Mouse (Mus musculus) bone marrow macrophage, adult 2 months (primary cell): ENCODE data around the gene Ugt1a6b. TPM values are rescaled to one million over a fixed set of nuclear protein-coding genes. Genes with fewer than 3 reads are reported as not detected.
A peak's percentile ranks its signal among the peaks of the same experiment; 100 is the strongest.
"Not testable (repeated sequence)": the region's sequence is repeated elsewhere in the genome, so short reads cannot be mapped to it uniquely, and the experiment has no call there.

Experiments used
- H3K27ac ChIP-seq: 2 replicates; pipeline ENCODE4 v1.5.1; 2012; ENCODE audit warnings: low read depth, low read length; ENCODE audit not compliant: insufficient read depth
- H3K4me1 ChIP-seq: 2 replicates; pipeline ENCODE4 v1.6.1; 2012; ENCODE audit warnings: low read length; ENCODE audit not compliant: control insufficient read depth, insufficient read depth
- H3K4me3 ChIP-seq: 2 replicates; pipeline ENCODE4 v1.5.1; 2012; ENCODE audit warnings: mild to moderate bottlenecking, low read length, moderate library complexity; ENCODE audit not compliant: insufficient read depth
- CTCF ChIP-seq: IDR thresholded peaks from 2 replicates; pipeline ENCODE4 v1.5.1; 2012; ENCODE audit warnings: low read depth, mild to moderate bottlenecking, low read length, moderate library complexity
- POLR2A ChIP-seq: IDR thresholded peaks from 2 replicates; pipeline ENCODE4 v1.6.1; 2012; ENCODE audit warnings: mild to moderate bottlenecking, low read depth, low read length, borderline replicate concordance
- polyA plus RNA-seq: library from polyadenylated mRNA; stranded (reverse); fragments of >200 nt; gene quantifications from 2 replicates; pipeline ENCODE4 v1.2.4, GENCODE M21; 2012; ENCODE audit not compliant: missing spikeins, insufficient read depth, insufficient read length

Ugt1a6b gene
- polyA plus RNA-seq, 1 experiment, result 23.8 TPM

DNA sequence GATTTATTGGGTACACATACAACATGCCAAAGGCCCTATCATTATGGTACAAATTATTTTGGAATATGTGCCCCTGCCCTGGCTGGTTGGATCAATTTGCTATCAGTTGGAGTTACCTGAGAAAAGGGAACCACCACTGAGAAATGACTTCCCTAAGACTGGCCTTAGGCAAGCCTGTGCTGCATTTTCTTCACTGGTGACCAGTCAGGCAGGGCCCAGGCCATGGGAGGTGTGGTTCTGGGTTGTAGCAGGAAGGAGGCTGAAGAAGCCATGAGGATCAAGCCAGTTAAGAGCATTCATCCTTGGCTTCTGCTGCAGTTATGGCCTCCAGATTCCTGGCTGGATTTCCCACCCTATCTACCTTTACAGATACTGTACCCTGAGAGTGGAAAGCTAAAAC lies 10.7 kb upstream of the Ugt1a6b start:
- Histone ChIP-seq H3K27ac (peak overlapping the region; percentile 19; the same call in 1 of the 2 replicates), H3K4me3 (no peak overlapping the region), H3K4me1 (peaks cover 11% of the 10 kb centered on the region)
- no peak for TF ChIP-seq POLR2A
- TF ChIP-seq CTCF, result no peak

- peak overlapping the region; percentile 99 for H3K27ac ChIP-seq
- H3K4me1 ChIP-seq, result peaks cover 13% of the 10 kb centered on the region
- H3K4me3 ChIP-seq, result peak overlapping the region; percentile 83
These were observed 8.8 kb upstream of the Ugt1a6b start for GRCm38 (mm10) chr1:88094270-88094676.

DNA sequence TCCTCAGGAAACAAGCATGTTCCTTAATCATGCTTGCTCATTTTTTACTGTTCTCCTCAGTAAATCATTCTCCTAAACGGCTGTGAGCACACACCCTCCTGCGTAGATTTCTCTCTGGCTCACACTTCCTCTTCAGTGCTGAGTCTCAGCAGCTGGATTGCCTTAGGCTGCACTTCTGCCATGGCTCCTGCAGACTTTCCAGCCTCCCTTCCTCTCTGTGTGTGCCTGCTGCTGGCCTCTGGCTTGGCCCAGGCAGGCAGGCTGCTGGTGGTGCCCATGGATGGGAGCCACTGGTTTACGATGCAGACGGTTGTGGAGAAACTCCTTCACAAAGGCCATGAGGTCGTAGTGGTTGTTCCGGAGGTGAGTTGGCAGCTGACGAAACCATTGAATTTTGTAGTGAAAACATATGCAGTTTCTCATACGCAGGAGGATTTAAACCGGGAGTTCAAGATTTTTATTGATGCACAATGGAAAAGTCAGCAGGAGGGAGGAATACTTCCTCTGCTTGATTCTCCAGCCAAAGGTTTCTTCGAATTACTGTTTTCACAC lies 8.0 kb upstream of the Ugt1a6b start, which contains the start of gene Ugt1a7c:
Gene Ugt1a7c (plus strand): TSS at position 122 of the 552 bp plus-strand sequence.
- TF ChIP-seq CTCF (no peak), POLR2A (0 out of 2 replicates have a peak, but pooled peaks have one; percentile 35)
- peaks cover 19% of the 10 kb centered on the region for H3K4me1 ChIP-seq
- H3K27ac ChIP-seq, result peak within 1 kb of the TSS; percentile 99
- peak within 1 kb of the TSS; percentile 83 for H3K4me3 ChIP-seq

DNA sequence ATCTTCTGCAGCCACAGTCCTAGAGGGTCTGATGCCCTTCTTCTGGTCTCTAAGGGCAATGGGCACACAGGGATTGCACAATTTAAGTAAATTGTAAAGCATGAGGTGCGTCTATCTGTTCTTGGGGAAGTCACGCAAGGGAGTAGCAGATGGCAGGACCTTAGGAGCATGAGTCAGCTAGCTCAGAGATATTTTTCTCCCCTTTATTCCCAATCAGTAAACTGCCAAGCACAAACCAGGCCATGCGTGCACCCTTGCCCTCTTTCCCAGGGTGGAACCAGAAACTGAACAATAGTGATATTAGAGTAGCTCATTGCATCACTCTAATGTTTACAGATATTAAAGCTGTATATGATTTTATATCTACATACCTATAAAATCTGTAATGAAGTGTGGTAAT lies 4.5 kb upstream of the Ugt1a6b start:
- Histone ChIP-seq H3K4me1 (peaks cover 31% of the 10 kb centered on the region), H3K4me3 (peak overlapping the region; percentile 1; the same call in 1 of the 2 replicates), H3K27ac (peak overlapping the region; percentile 36; the same call in 1 of the 2 replicates)

- H3K4me3 ChIP-seq, result not testable (repeated sequence)
- H3K4me1 ChIP-seq, result peaks cover 41% of the 10 kb centered on the region
- peak overlapping the region; percentile 30; the same call in 1 of the 2 replicates for H3K27ac ChIP-seq
These were observed 3.4 kb upstream of the Ugt1a6b start for GRCm38 (mm10) chr1:88099691-88100090.

DNA sequence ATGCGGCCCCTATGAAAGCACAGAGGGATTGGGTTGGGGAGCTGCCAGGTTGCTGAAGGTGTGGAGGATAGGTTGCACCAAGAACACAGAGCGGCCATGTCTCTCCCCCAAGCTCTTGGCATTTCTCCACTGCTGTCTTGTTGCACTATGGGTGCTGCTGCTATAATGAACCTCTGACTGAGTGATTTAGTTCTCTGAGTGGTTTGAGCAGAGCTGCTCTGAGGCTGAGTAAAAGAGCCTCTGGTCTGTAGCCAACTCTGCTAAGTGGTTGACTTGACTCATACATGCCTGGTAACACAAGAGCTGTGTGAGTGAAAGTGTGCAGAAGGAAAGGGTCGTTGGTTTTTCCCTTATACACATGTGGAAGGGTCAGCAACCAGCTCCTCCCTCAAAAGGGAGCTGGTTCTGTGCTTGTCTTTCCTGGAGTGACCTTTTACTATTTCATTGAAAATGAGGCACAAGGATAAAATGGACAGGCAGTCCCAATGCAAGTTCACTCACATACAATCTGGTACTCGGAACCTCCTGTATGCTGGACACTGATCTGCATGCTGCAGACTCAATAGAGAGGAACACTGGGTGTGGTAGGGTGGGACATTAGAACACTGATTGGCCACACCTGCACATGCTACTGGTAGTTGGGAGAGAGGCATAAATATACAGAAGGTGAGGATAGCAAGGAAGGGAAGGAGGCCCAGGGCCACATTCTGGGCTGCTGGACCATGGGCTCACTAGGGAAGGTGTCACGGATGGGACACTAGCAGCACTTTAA lies 831 bp downstream of the Ugt1a6b start:
- not testable (repeated sequence) for H3K4me3 ChIP-seq
- Histone ChIP-seq H3K4me1 (peaks cover 58% of the 10 kb centered on the region), H3K27ac (peak overlapping the region; percentile 22)

DNA sequence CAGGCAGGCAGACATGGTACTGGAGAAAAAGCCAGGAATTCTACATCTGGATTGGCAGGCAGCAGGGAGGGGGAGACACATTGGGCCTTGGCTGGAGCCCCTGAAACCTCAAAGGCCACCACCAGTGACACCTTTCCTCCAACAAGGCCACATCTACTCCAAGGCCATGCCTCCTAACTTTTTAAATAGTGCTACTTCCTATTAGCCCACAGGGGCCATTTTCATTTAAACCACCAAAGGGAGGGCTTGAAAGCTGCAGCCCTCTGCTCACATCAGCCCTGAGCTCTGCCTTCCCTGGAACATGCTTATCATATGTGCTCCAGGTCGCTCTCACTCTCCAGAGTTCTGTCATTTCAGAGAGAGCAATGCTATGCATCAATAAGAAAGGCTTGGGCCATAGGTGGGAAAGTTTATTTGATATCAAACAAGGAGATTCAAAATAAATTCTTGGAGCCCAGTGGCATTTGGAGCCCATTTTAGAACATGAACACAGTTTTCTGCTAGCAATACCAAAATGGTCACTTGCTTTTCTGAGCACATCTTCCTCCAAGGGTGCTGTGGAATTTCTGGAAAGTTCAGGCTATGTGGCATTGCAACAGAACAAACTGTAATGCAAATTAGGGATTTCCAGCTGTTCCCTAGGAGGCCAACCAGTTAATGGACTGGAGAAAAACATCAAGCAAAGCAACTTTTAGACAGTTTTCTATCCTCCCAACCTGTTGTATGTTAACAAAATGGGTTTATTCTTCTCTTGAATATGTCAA lies 1.8 kb downstream of the Ugt1a6b start:
- H3K4me3 ChIP-seq, result no peak overlapping the region
- H3K27ac ChIP-seq, result peak overlapping the region; percentile 4
- no peak for TF ChIP-seq POLR2A
- TF ChIP-seq CTCF, result no peak
- peaks cover 56% of the 10 kb centered on the region for H3K4me1 ChIP-seq

DNA sequence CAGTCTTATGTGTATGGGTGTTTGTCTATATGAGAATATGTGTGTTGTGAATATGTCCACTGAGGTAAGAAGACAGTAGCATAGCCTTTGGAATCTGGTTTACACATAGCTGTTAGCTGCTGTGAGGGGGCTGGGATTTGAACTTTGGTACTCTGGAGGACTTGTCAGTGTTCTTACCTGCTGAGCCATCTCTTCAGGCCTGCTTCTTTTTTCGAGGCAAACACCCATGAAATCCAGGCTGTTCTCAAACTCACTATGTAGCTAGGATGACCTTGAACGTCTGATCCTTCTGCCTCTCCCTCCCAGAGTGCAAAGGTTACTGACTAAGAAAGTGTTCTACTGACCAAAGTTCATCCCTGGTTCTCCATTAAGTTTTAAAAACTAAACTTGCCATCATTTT lies 2.6 kb downstream of the Ugt1a6b start:
- Histone ChIP-seq H3K27ac (no peak overlapping the region), H3K4me1 (peaks cover 52% of the 10 kb centered on the region), H3K4me3 (no peak overlapping the region)
- TF ChIP-seq POLR2A (no peak), CTCF (no peak)

GRCm38 (mm10) chr1:88109027-88109557 lies 6.0 kb downstream of the Ugt1a6b start:
- not testable (repeated sequence) for H3K4me3 ChIP-seq, H3K27ac ChIP-seq

DNA sequence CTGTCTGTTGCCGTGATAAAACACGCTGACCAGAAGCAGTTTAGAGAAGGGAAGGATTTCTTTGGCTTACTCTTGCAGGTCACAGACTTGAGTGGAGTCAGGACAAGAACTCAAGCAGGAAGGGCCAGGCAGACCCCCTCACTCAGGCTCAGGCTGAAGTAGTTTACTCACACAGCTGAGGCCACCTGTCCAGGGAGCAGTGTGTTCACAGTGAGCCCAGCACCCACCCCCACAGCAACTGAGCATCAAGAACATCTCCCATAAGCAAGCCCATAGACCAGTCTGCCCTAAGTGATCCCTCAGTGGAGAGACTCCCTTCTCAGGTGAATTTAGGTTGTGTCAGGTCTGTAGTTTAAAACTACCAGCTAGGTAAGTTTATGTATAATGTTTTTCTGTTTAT lies 6.6 kb downstream of the Ugt1a6b start:
- not testable (repeated sequence) for H3K27ac ChIP-seq, H3K4me3 ChIP-seq
- peaks cover 29% of the 10 kb centered on the region for H3K4me1 ChIP-seq

More at GRCm38 (mm10) chr1:88109027-88109557, 6.0 kb downstream of the Ugt1a6b start:
- peaks cover 33% of the 10 kb centered on the region for H3K4me1 ChIP-seq

- not testable (repeated sequence) for H3K27ac ChIP-seq, H3K4me3 ChIP-seq
- peaks cover 11% of the 10 kb centered on the region for H3K4me1 ChIP-seq
These were observed 9.7 kb downstream of the Ugt1a6b start for GRCm38 (mm10) chr1:88112769-88113168.

DNA sequence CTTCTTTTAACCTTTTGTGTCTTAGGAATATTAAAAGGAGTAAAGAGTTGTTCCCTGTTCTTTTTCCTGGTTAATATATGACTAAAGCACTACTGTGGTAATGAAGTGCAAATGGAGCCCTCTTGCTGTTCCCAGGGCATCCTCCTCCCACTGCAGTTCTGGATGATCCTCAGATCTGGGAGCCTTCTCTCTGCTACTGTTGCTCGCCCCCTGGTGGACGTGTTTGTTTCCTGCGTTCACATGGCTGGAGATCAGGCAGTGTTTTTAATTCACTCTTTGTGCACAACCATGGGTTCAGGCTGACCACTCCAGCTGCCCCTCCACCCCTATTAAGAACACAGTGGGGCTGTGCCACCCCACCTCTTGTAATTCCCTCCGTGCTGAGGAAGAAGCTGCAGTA lies 17.5 kb downstream of the Ugt1a6b start:
- not testable (repeated sequence) for H3K27ac ChIP-seq, H3K4me3 ChIP-seq

DNA sequence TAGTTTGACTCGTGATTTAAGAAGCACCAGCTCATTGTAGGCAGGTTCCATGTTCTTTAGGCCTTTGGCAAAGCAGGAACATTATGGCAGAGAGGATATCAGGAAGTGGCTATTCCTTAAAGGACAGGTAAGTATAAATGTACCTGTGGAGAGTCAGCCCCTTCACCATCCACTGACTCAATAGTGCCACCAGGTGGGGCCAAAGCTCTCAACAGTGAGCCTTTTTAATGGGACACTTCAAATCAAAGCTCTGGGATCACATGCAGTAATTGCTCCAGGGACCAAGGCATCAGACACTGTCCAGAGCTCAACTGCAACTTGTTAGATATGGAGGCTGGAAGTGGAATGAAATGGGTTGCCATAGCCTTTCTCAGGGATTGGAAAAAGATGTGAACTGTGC lies 18.5 kb downstream of the Ugt1a6b start:
- H3K4me3 ChIP-seq, H3K27ac ChIP-seq: not testable (repeated sequence)
- H3K4me1 ChIP-seq, result peaks cover 19% of the 10 kb centered on the region

More for the DNA sequence above, 17.5 kb downstream of the Ugt1a6b start:
- H3K4me1 ChIP-seq, result peaks cover 13% of the 10 kb centered on the region

GRCm38 (mm10) chr1:88125827-88126360 lies 22.8 kb downstream of the Ugt1a6b start:
- H3K4me1 ChIP-seq, result peaks cover 45% of the 10 kb centered on the region
- not testable (repeated sequence) for H3K4me3 ChIP-seq
- peak overlapping the region; percentile 57 for H3K27ac ChIP-seq
